Mouse (Mus musculus) thymus, adult 2 months (tissue): ENCODE measurements around the gene Cckar.

Experiments
- CTCF ChIP-seq: fragments of 200-500 bp; IDR thresholded peaks from 2 replicates; pipeline ENCODE4 v1.5.1; 2012; ENCODE audit warnings: mild to moderate bottlenecking, control low read depth, low read length, moderate library complexity, borderline replicate concordance; ENCODE audit not compliant: control insufficient read depth, poor library complexity, insufficient read depth; ENCODE audit errors: extremely low read depth
- POLR2A ChIP-seq: fragments of 200-500 bp; IDR thresholded peaks from 2 replicates; pipeline ENCODE4 v1.6.1; 2012; ENCODE audit warnings: mild to moderate bottlenecking, low read length, control low read depth, moderate library complexity; ENCODE audit not compliant: control insufficient read depth, poor library complexity, insufficient read depth; ENCODE audit errors: extremely low read depth

GRCm38 (mm10) chr5:53676671-53677070 is 30.8 kb downstream of the Cckar start:
- TF ChIP-seq CTCF (no peak), POLR2A (no peak)
